Mouse (Mus musculus): ENCODE measurements around the gene Kcnj6. TPM values are rescaled to one million over a fixed set of nuclear protein-coding genes. Genes with fewer than 3 reads are reported as not detected.
A peak's percentile ranks its signal among the peaks of the same experiment; 100 is the strongest.

Kcnj6 gene
- polyA plus RNA-seq, 1 experiment from 2014 or later: 5.9 TPM

DNA sequence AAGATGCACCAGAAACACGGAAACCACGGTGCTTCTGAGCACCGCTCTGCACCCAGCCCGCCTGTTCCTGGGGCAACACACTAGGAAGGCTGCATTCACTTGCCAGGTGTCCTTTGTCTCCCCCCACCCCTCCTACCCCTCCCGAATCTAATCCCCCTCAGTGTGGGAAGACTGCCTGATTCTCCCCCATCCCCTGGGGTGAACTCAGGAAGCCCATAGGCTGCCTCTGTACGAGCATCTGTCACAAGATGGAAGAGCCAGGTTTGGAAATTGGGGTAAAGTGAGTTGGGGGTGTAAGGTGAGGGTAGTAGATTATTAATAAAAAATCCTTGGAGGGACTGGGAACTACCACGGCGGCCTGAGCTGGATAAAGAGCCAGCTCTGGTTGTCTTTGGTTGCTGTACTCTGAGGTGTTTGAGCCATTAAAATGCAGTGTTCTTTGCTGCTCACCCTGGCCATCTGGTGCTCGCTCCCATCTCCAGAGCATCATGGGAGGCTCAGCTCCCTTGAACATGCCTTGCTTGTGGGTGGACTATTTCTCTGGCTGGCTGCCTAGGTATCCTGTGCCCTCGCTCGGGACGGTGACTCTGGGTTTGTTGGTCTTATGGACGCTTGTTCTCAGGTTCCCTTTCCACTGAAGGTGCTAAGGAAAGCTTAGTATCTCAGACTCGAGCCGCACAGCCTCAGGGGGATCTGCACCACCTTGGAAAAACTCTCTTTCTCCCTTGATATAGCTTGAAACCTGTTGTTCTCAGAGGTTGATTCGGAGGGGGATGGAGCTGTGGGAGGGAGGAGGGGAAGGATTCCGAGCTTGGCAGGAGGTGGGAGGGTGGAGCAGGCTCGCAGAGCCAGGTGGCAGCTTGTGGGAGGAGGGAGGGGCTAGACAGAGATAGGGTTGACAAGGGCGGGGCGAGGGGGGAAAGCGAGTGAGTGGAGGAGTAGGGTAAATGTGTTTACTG lies 65.9 kb downstream of the Kcnj6 start:
- 7% methylated on average over 21 of the region's 21 CpGs for WGBS
- no peaks in the 10 kb centered on the region for H3K9me3 ChIP-seq (replicated peaks)
- H3K4me2 ChIP-seq: peak overlapping the region; percentile 24; the same call in 1 of the 2 replicates
- H3K4me3 ChIP-seq (replicated peaks): no peak overlapping the region
- no peak overlapping the region for H3K27ac ChIP-seq (replicated peaks)
- no peak for ATAC-seq (ENCODE audit: low FRiP score)
- H3K9ac ChIP-seq (replicated peaks): no peak overlapping the region
- peaks cover 15% of the 10 kb centered on the region for H3K4me1 ChIP-seq
- no peaks in the 10 kb centered on the region for H3K36me3 ChIP-seq
- H3K27me3 ChIP-seq (replicated peaks): no peaks in the 10 kb centered on the region

DNA sequence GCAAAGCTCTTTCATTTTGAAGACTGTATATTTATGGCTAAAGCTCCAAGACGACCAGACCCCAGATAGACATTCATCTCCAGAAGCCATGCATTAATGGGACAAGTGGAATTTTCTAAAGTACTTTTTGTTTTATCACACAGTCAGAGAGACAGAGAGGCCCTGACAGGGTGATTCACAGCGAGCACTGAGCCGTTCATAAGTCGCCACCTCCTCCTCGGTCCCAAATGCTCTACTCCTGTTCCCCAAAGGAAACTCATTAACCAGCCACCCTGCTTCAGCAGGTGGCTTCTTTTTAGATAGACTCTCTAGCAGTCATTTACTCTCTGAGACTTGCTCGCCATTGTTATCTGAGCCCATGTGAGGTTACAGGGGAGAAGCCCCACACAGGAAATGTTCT lies 72.1 kb downstream of the Kcnj6 start:
- Histone ChIP-seq H3K36me3 (no peaks in the 10 kb centered on the region), H3K27ac (replicated peaks) (no peak overlapping the region), H3K4me1 (peaks cover 9% of the 10 kb centered on the region), H3K27me3 (replicated peaks) (no peaks in the 10 kb centered on the region), H3K4me2 (no peak overlapping the region), H3K9me3 (replicated peaks) (no peaks in the 10 kb centered on the region), H3K4me3 (replicated peaks) (no peak overlapping the region), H3K9ac (replicated peaks) (no peak overlapping the region)
- no peak for ATAC-seq (ENCODE audit: low FRiP score)
- 8% methylated on average over 6 of the region's 6 CpGs for WGBS

DNA sequence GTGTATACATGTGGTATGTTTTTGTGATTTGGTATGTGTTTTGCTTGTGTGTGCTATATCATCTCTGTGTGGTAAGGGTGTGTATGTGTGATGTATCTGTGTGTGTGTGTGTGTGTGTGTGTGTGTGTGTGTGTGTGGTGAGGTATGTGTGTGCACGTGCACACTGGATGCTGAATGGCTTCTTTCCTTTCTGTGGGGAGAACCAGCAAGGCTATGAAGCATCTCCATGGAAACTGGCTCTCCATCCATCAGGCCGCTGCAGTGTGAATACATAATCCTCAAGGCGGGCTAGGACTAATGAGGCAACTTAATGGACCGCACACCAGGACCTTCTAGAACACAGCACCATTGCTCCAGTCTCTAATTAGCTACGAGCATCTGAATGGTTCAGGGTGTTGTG lies 78.3 kb downstream of the Kcnj6 start:
- Histone ChIP-seq H3K9me3 (replicated peaks) (no peaks in the 10 kb centered on the region), H3K4me1 (peaks cover 7% of the 10 kb centered on the region), H3K9ac (replicated peaks) (no peak overlapping the region), H3K4me2 (no peak overlapping the region), H3K27ac (replicated peaks) (no peak overlapping the region), H3K36me3 (no peaks in the 10 kb centered on the region), H3K27me3 (replicated peaks) (no peaks in the 10 kb centered on the region), H3K4me3 (replicated peaks) (no peak overlapping the region)
- ATAC-seq (ENCODE audit: low FRiP score): peak; percentile 68
- WGBS: 31% methylated on average over 5 of the region's 5 CpGs

DNA sequence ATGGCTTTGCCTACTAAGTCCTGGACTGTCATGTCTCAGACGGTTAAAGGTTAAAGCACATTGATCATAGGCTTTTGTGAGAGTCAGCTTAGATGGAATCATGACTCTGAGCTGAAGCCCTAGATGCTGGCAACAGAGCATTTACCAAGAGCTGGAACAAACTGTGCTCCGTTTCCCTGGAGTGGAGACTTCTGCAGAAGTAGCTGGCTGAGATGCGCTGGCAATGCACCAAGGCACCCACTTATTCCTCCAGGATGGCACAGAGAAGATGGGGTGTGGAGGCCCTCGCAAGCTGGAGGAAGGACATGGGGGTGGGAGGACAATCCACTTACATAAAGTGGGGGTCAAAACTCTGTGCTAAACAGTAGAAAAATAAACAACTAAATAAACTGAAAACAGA lies 91.5 kb downstream of the Kcnj6 start:
- WGBS: 93% methylated on average over 4 of the region's 4 CpGs
- no peak overlapping the region for H3K4me3 ChIP-seq (replicated peaks)

DNA sequence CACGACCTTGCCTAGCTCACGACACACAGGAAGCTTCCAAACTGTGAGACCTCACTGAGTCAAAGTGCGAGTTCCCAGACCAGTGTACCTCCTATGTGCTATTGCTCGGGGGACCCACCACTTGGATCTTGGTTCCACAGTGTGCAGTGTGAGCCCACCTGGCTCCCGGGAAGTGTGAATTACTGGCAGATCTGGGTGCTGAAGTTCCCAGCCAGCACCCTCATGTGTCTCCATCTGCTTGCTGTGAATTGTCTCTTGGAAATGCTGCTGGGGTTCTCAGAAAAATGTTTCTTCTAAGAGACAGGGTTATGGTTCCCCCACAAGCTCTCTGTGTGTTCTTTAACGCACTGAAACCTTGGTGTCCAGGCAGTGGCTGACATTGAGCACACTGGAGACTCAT lies 98.7 kb downstream of the Kcnj6 start:
- H3K4me3 ChIP-seq (replicated peaks): no peak overlapping the region
- H3K4me1 ChIP-seq: no peaks in the 10 kb centered on the region
- no peak for ATAC-seq (ENCODE audit: low FRiP score)
- no peaks in the 10 kb centered on the region for H3K9me3 ChIP-seq (replicated peaks)
- no peak overlapping the region for H3K27ac ChIP-seq (replicated peaks)
- H3K9ac ChIP-seq (replicated peaks): no peak overlapping the region
- H3K36me3 ChIP-seq: no peaks in the 10 kb centered on the region
- 90% methylated on average over 6 of the region's 6 CpGs for WGBS
- no peak overlapping the region for H3K4me2 ChIP-seq
- H3K27me3 ChIP-seq (replicated peaks): no peaks in the 10 kb centered on the region

More for the DNA sequence above, 91.5 kb downstream of the Kcnj6 start:
- no peak for ATAC-seq (ENCODE audit: low FRiP score)
- H3K9me3 ChIP-seq (replicated peaks): no peaks in the 10 kb centered on the region
- H3K36me3 ChIP-seq: no peaks in the 10 kb centered on the region
- no peak overlapping the region for H3K4me2 ChIP-seq
- no peak overlapping the region for H3K9ac ChIP-seq (replicated peaks)
- no peak overlapping the region for H3K27ac ChIP-seq (replicated peaks)
- H3K27me3 ChIP-seq (replicated peaks): no peaks in the 10 kb centered on the region
- no peaks in the 10 kb centered on the region for H3K4me1 ChIP-seq

DNA sequence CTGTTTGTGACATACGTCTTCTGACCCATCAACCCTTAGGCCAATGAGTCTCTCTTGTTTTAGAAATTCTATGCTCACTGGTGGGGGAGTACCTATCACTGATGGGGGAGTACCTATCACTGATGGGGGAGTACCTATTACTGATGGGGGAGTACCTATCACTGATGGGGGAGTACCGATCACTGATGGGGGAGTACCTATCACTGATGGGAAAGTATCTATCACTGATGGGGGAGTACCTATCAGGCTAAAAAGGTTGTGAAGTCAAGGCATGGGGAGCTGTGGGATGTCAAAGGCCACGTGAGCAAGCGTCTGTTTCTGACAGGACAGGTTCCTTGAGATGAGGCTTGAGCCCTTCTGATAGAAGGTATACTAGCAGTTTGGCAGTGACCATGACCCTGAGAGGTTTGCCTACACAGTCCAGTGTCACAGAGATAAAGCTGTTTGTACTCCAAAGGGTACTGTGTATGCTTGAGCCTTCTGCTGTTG lies 105.3 kb downstream of the Kcnj6 start:
- Histone ChIP-seq H3K4me1 (peaks cover 6% of the 10 kb centered on the region; the same call in 1 of the 2 replicates), H3K27ac (replicated peaks) (no peak overlapping the region)
- 89% methylated on average over 4 of the region's 4 CpGs for WGBS

DNA sequence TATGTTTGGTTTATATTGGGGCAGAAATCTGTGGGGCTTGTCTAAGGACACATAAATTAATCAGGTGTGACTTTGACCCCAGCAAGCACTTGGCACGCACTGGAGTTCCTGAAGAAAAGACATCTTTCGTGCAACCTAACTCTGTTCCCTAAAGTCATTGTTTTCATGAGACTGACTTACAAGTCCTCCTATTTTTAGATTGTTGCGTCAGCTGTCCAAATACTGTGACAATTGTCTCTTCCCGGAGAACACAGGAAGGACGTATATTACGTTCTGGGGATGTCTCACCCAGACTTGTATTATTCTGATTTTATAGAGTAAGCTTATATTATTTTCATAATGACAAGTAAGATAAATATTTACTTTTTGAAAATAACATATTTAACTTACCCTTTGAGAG lies 106.9 kb downstream of the Kcnj6 start:
- Histone ChIP-seq H3K4me2 (no peak overlapping the region), H3K27ac (replicated peaks) (no peak overlapping the region), H3K9ac (replicated peaks) (no peak overlapping the region), H3K4me1 (peaks cover 6% of the 10 kb centered on the region; the same call in 1 of the 2 replicates), H3K4me3 (replicated peaks) (no peak overlapping the region), H3K9me3 (replicated peaks) (no peaks in the 10 kb centered on the region), H3K36me3 (no peaks in the 10 kb centered on the region), H3K27me3 (replicated peaks) (no peaks in the 10 kb centered on the region)
- 80% methylated on average over 6 of the region's 6 CpGs for WGBS
- ATAC-seq (ENCODE audit: low FRiP score): no peak

More for the DNA sequence above, 105.3 kb downstream of the Kcnj6 start:
- Histone ChIP-seq H3K36me3 (no peaks in the 10 kb centered on the region), H3K9ac (replicated peaks) (no peak overlapping the region), H3K9me3 (replicated peaks) (no peaks in the 10 kb centered on the region), H3K27me3 (replicated peaks) (no peaks in the 10 kb centered on the region), H3K4me2 (no peak overlapping the region), H3K4me3 (replicated peaks) (no peak overlapping the region)
- no peak for ATAC-seq (ENCODE audit: low FRiP score)

DNA sequence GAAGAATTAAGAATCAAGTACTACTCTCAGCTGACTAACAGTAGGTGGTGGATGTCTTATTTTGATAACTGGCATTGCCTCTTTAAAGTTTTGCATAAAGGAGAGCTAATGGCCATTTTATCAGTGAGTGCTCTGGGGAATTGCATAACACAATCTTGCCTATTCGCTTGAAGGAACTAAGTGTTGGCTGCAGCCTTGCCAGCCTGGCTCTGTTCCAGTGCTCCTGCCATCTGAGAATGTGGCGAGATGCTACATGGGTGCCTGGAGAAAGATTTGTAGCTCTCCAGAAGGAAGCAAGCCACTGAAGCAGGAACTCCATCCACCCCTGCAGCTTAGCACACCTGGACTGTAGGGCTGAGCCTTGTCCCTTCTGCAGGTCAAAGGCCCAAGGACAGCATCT lies 107.4 kb downstream of the Kcnj6 start:
- Histone ChIP-seq H3K27ac (replicated peaks) (no peak overlapping the region), H3K9ac (replicated peaks) (no peak overlapping the region), H3K27me3 (replicated peaks) (no peaks in the 10 kb centered on the region), H3K4me2 (no peak overlapping the region), H3K4me1 (peaks cover 6% of the 10 kb centered on the region; the same call in 1 of the 2 replicates), H3K9me3 (replicated peaks) (no peaks in the 10 kb centered on the region), H3K4me3 (replicated peaks) (no peak overlapping the region), H3K36me3 (no peaks in the 10 kb centered on the region)
- 41% methylated on average over 2 of the region's 2 CpGs for WGBS
- ATAC-seq (ENCODE audit: low FRiP score): no peak

DNA sequence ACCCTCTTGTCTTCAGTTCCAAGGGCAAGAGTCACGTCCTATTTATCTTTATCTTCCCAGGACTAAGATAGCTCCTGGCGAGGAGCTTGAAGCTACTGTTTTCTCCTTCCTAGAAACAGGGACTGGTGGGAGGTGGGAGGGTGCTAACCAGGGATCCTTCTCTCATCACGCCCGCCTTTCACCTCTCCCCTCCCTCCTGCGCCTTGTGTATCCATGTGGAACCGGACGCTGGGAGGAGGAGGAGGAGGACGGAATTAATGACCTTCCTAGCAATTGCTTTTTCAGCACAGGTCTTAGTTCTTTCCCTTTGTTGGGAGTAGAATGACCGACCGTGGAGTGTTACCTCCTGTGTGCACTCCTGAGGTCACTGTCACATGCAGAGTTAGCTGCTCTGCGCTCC lies 108.9 kb downstream of the Kcnj6 start:
- Histone ChIP-seq H3K27me3 (replicated peaks) (no peaks in the 10 kb centered on the region), H3K27ac (replicated peaks) (no peak overlapping the region), H3K9me3 (replicated peaks) (no peaks in the 10 kb centered on the region), H3K4me2 (no peak overlapping the region), H3K4me1 (peaks cover 6% of the 10 kb centered on the region; the same call in 1 of the 2 replicates), H3K36me3 (no peaks in the 10 kb centered on the region), H3K4me3 (replicated peaks) (no peak overlapping the region), H3K9ac (replicated peaks) (no peak overlapping the region)
- no peak for ATAC-seq (ENCODE audit: low FRiP score)
- WGBS: 76% methylated on average over 10 of the region's 11 CpGs

DNA sequence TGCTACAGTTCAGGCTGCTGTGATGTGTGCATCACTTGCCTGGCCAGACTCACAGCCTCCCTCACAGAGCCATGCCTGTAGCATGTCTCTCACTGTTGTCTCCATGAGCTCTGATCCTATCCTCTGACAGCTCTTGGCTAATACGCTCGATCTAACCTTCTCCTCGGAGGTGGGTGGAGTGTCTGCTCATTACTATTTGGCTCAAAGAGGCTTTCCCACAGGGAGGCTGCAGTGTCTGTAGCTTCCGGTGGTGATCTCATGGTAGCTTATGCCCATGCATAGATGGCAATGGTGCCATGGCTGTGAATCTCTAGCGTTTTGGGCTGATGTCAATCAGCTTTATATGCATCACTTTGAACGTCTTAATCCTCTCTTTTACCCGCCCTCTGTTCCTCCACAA lies 111.1 kb downstream of the Kcnj6 start:
- H3K36me3 ChIP-seq: no peaks in the 10 kb centered on the region
- peaks cover 6% of the 10 kb centered on the region; the same call in 1 of the 2 replicates for H3K4me1 ChIP-seq
- H3K9me3 ChIP-seq (replicated peaks): no peaks in the 10 kb centered on the region
- H3K9ac ChIP-seq (replicated peaks): no peak overlapping the region
- no peak for ATAC-seq (ENCODE audit: low FRiP score)
- no peak overlapping the region for H3K27ac ChIP-seq (replicated peaks)
- H3K4me3 ChIP-seq (replicated peaks): no peak overlapping the region
- WGBS: 89% methylated on average over 7 of the region's 7 CpGs
- no peaks in the 10 kb centered on the region for H3K27me3 ChIP-seq (replicated peaks)
- H3K4me2 ChIP-seq: no peak overlapping the region

DNA sequence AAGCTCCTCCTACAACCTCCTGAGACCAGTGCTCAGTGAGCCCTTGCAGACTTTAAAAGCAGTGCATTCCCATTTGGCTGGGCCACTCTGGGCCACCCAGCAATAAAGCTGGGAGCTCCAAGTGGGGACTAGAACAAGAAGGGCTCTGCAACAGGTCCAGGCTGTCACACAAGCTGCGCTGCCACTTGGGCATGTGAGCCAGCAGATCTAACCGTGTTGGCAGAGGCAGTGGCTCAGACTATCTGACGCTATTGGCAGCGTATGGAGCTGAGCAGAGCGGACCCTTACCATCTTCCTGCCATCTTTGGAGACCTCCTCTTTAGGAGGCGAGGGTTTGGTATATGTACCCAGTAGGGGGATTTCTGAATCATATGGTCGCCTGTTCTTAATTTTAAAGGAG lies 112.4 kb downstream of the Kcnj6 start:
- ATAC-seq (ENCODE audit: low FRiP score): no peak
- H3K4me2 ChIP-seq: no peak overlapping the region

DNA sequence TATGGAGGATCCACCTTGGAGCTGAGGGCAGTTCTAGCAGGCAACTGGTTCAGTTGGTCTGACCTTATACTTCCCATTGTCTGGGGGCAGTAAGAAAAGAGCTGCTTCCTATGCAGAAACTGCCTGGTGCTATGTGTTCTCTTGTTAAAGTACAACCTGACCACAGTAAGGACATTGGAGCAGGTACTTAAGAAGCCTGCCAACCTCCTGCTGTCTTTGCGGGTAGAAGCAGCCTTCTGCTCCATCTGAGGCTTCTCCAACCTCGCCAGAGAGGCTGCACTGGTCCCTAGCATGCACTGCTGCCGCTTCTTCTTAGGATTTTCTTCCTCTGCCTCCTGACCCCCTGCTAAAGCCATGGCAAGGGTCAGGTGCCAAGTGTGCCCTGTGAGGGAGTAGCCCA lies 113.6 kb downstream of the Kcnj6 start:
- H3K4me1 ChIP-seq: no peaks in the 10 kb centered on the region
- H3K27me3 ChIP-seq (replicated peaks): no peaks in the 10 kb centered on the region
- WGBS: 82% methylated on average over 3 of the region's 3 CpGs
- H3K9me3 ChIP-seq (replicated peaks): no peaks in the 10 kb centered on the region
- no peak overlapping the region for H3K4me3 ChIP-seq (replicated peaks)
- no peak overlapping the region for H3K9ac ChIP-seq (replicated peaks)
- no peak for ATAC-seq (ENCODE audit: low FRiP score)
- H3K36me3 ChIP-seq: no peaks in the 10 kb centered on the region
- H3K4me2 ChIP-seq: no peak overlapping the region
- no peak overlapping the region for H3K27ac ChIP-seq (replicated peaks)

More for the DNA sequence above, 112.4 kb downstream of the Kcnj6 start:
- Histone ChIP-seq H3K4me3 (replicated peaks) (no peak overlapping the region), H3K9ac (replicated peaks) (no peak overlapping the region), H3K27me3 (replicated peaks) (no peaks in the 10 kb centered on the region), H3K4me1 (peaks cover 2% of the 10 kb centered on the region; the same call in 1 of the 2 replicates), H3K27ac (replicated peaks) (no peak overlapping the region), H3K36me3 (no peaks in the 10 kb centered on the region), H3K9me3 (replicated peaks) (no peaks in the 10 kb centered on the region)
- WGBS: 78% methylated on average over 7 of the region's 7 CpGs

Measured in neural tube, embryonic 15.5 days (tissue).